Mouse (Mus musculus) ovary, adult 18-20 months (tissue): ENCODE data around the gene Nop16.

Experiments
- DNase-seq: peaks from one replicate; pipeline ENCODE4 v3.0.0; 2022; ENCODE audit warnings: low spot score, mixed read lengths

Gene Nop16

GRCm38 (mm10) chr13:54596107-54596690, 6.3 kb upstream of the Nop16 start:
- no peak for DNase-seq

- DNase-seq: no peak
Measured at GRCm38 (mm10) chr13:54593617-54594016, 3.7 kb upstream of the Nop16 start.

GRCm38 (mm10) chr13:54591776-54592356, 2.0 kb upstream of the Nop16 start:
- DNase-seq: no peak

- DNase-seq: no peak
Measured at GRCm38 (mm10) chr13:54589414-54589995, 385 bp downstream of the Nop16 start.

- DNase-seq: no peak
Measured at GRCm38 (mm10) chr13:54585831-54586230, 4.1 kb downstream of the Nop16 start.

GRCm38 (mm10) chr13:54582860-54583259, 7.0 kb downstream of the Nop16 start:
- no peak for DNase-seq

- DNase-seq: no peak
Measured at GRCm38 (mm10) chr13:54582126-54582525, 7.8 kb downstream of the Nop16 start.

GRCm38 (mm10) chr13:54581385-54581784, 8.5 kb downstream of the Nop16 start:
- DNase-seq: no peak

GRCm38 (mm10) chr13:54577652-54578507, 12.0 kb downstream of the Nop16 start:
- no peak for DNase-seq

- DNase-seq: no peak
Measured at GRCm38 (mm10) chr13:54575489-54575888, 14.4 kb downstream of the Nop16 start.

- DNase-seq: peak; percentile 69
Measured at GRCm38 (mm10) chr13:54574854-54575481, 14.9 kb downstream of the Nop16 start, which contains the start of gene Arl10. Arl10 (plus strand) TSS chr13:54575015.

GRCm38 (mm10) chr13:54572621-54573020, 17.3 kb downstream of the Nop16 start:
- DNase-seq: no peak

GRCm38 (mm10) chr13:54571637-54572036, 18.3 kb downstream of the Nop16 start:
- no peak for DNase-seq

GRCm38 (mm10) chr13:54570736-54571135, 19.2 kb downstream of the Nop16 start:
- DNase-seq: peak; percentile 48

- DNase-seq: no peak
Measured at GRCm38 (mm10) chr13:54569282-54569681, 20.6 kb downstream of the Nop16 start.

GRCm38 (mm10) chr13:54568380-54568779, 21.5 kb downstream of the Nop16 start:
- no peak for DNase-seq

- DNase-seq: no peak
Measured at GRCm38 (mm10) chr13:54565594-54566345, 24.1 kb downstream of the Nop16 start.

- DNase-seq: peak; percentile 87
Measured at GRCm38 (mm10) chr13:54565201-54565581, 24.7 kb downstream of the Nop16 start, which contains the start of gene 4833439L19Rik. 4833439L19Rik (minus strand) TSS chr13:54565435.

- DNase-seq: no peak
Measured at GRCm38 (mm10) chr13:54564232-54565200, 25.4 kb downstream of the Nop16 start.

- DNase-seq: no peak
Measured at GRCm38 (mm10) chr13:54562562-54562961, 27.3 kb downstream of the Nop16 start.
